Mouse (Mus musculus): Measurements from ENCODE around the gene Nap1l1. TPM values are rescaled to one million over a fixed set of nuclear protein-coding genes. Genes with fewer than 3 reads are reported as not detected.

Gene Nap1l1
- total and polyA plus RNA-seq, 2 experiments from 2014 or later: 121 to 189 TPM

- no peak overlapping the region for H3K9ac ChIP-seq
- TF ChIP-seq CTCF (IDR thresholded peaks at IDR 0.05; ENCODE audit: low read depth): no peak
- H3K4me1 ChIP-seq (ENCODE audit: insufficient read depth): no peaks in the 10 kb centered on the region
- H3K27me3 ChIP-seq (ENCODE audit: insufficient read depth, low read length): no peaks in the 10 kb centered on the region
- H3K4me3 ChIP-seq (ENCODE audit: low read depth, low read length): no peak overlapping the region
- WGBS: 88% methylated on average over 1 of the region's 1 CpGs
- H3K9me3 ChIP-seq (ENCODE audit: low read length): no peaks in the 10 kb centered on the region
- no peak overlapping the region for H3K4me2 ChIP-seq (ENCODE audit: low read depth)
- no peak overlapping the region for H3K27ac ChIP-seq (ENCODE audit: low read depth, low read length)
- ATAC-seq: no peak
- no peak for DNase-seq
- no peaks in the 10 kb centered on the region for H3K36me3 ChIP-seq (ENCODE audit: insufficient read depth)
These were observed 8.2 kb upstream of the Nap1l1 start for GRCm38 (mm10) chr10:111464833-111465232.

- WGBS: 64% methylated on average over 2 of the region's 2 CpGs
- no peaks in the 10 kb centered on the region for H3K9me3 ChIP-seq (ENCODE audit: low read length)
These were observed 7.6 kb upstream of the Nap1l1 start for GRCm38 (mm10) chr10:111465409-111465808.

GRCm38 (mm10) chr10:111471166-111471565 lies 1.9 kb upstream of the Nap1l1 start:
- Histone ChIP-seq H3K4me3 (ENCODE audit: low read depth, low read length) (no peak overlapping the region), H3K27me3 (ENCODE audit: insufficient read depth, low read length) (no peaks in the 10 kb centered on the region), H3K9ac (no peak overlapping the region), H3K27ac (ENCODE audit: low read depth, low read length) (no peak overlapping the region), H3K9me3 (ENCODE audit: low read length) (no peaks in the 10 kb centered on the region), H3K36me3 (ENCODE audit: insufficient read depth) (no peaks in the 10 kb centered on the region), H3K4me2 (ENCODE audit: low read depth) (no peak overlapping the region), H3K4me1 (ENCODE audit: insufficient read depth) (peaks cover 21% of the 10 kb centered on the region)
- TF ChIP-seq CTCF (IDR thresholded peaks at IDR 0.05; ENCODE audit: low read depth): no peak
- DNase-seq (no peak), ATAC-seq (no peak)
- WGBS: 87% methylated on average over 9 of the region's 9 CpGs

More at GRCm38 (mm10) chr10:111465409-111465808, 7.6 kb upstream of the Nap1l1 start:
- Histone ChIP-seq H3K36me3 (ENCODE audit: insufficient read depth) (no peaks in the 10 kb centered on the region), H3K27ac (ENCODE audit: low read depth, low read length) (no peak overlapping the region), H3K4me3 (ENCODE audit: low read depth, low read length) (no peak overlapping the region), H3K27me3 (ENCODE audit: insufficient read depth, low read length) (no peaks in the 10 kb centered on the region), H3K9ac (no peak overlapping the region), H3K4me2 (ENCODE audit: low read depth) (no peak overlapping the region), H3K4me1 (ENCODE audit: insufficient read depth) (no peaks in the 10 kb centered on the region)
- DNase-seq: no peak
- no peak for TF ChIP-seq CTCF (IDR thresholded peaks at IDR 0.05; ENCODE audit: low read depth)
- no peak for ATAC-seq

- peak overlapping the region; percentile 77 for H3K4me2 ChIP-seq (ENCODE audit: low read depth)
- peaks cover 25% of the 10 kb centered on the region for H3K4me1 ChIP-seq (ENCODE audit: insufficient read depth)
- H3K36me3 ChIP-seq (ENCODE audit: insufficient read depth): no peaks in the 10 kb centered on the region
- ATAC-seq: peak; percentile 69
- H3K9ac ChIP-seq: peak overlapping the region; percentile 90
- no peak for TF ChIP-seq CTCF (IDR thresholded peaks at IDR 0.05; ENCODE audit: low read depth)
- WGBS: 6% methylated on average over 56 of the region's 58 CpGs
- DNase-seq: peak; percentile 64
- no peaks in the 10 kb centered on the region for H3K9me3 ChIP-seq (ENCODE audit: low read length)
- no peaks in the 10 kb centered on the region for H3K27me3 ChIP-seq (ENCODE audit: insufficient read depth, low read length)
- peak overlapping the region; percentile 98 for H3K4me3 ChIP-seq (ENCODE audit: low read depth, low read length)
- H3K27ac ChIP-seq (ENCODE audit: low read depth, low read length): peak overlapping the region; percentile 99
These were observed 718 bp downstream of the Nap1l1 start for GRCm38 (mm10) chr10:111473511-111474371.

- no peaks in the 10 kb centered on the region for H3K9me3 ChIP-seq (ENCODE audit: low read length)
- H3K9ac ChIP-seq: no peak overlapping the region
- WGBS: 30% methylated on average over 4 of the region's 4 CpGs
- no peak overlapping the region for H3K27ac ChIP-seq (ENCODE audit: low read depth, low read length)
- peak overlapping the region; percentile 13 for H3K4me2 ChIP-seq (ENCODE audit: low read depth)
- no peak for DNase-seq
- peaks cover 25% of the 10 kb centered on the region for H3K4me1 ChIP-seq (ENCODE audit: insufficient read depth)
- 0 out of 2 replicates have a peak, but pooled peaks cover 2% of the 10 kb centered on the region for H3K36me3 ChIP-seq (ENCODE audit: insufficient read depth)
- 0 out of 2 replicates have a peak overlapping the region, but pooled peaks have one; percentile 0 for H3K4me3 ChIP-seq (ENCODE audit: low read depth, low read length)
- TF ChIP-seq CTCF (IDR thresholded peaks at IDR 0.05; ENCODE audit: low read depth): no peak
- H3K27me3 ChIP-seq (ENCODE audit: insufficient read depth, low read length): no peaks in the 10 kb centered on the region
- no peak for ATAC-seq
These were observed 3.3 kb downstream of the Nap1l1 start for GRCm38 (mm10) chr10:111476301-111476700.

- ATAC-seq (no peak), DNase-seq (no peak)
- Histone ChIP-seq H3K4me2 (ENCODE audit: low read depth) (peak overlapping the region; percentile 13; the same call in 1 of the 2 replicates), H3K27ac (ENCODE audit: low read depth, low read length) (no peak overlapping the region), H3K36me3 (ENCODE audit: insufficient read depth) (0 out of 2 replicates have a peak, but pooled peaks cover 7% of the 10 kb centered on the region), H3K27me3 (ENCODE audit: insufficient read depth, low read length) (no peaks in the 10 kb centered on the region), H3K9me3 (ENCODE audit: low read length) (no peaks in the 10 kb centered on the region), H3K4me1 (ENCODE audit: insufficient read depth) (peaks cover 24% of the 10 kb centered on the region), H3K9ac (no peak overlapping the region), H3K4me3 (ENCODE audit: low read depth, low read length) (no peak overlapping the region)
- no peak for TF ChIP-seq CTCF (IDR thresholded peaks at IDR 0.05; ENCODE audit: low read depth)
- 77% methylated on average over 6 of the region's 6 CpGs for WGBS
These were observed 4.0 kb downstream of the Nap1l1 start for GRCm38 (mm10) chr10:111476989-111477510.

GRCm38 (mm10) chr10:111479599-111479998 lies 6.6 kb downstream of the Nap1l1 start:
- Histone ChIP-seq H3K4me3 (ENCODE audit: low read depth, low read length) (no peak overlapping the region), H3K9me3 (ENCODE audit: low read length) (no peaks in the 10 kb centered on the region), H3K27me3 (ENCODE audit: insufficient read depth, low read length) (no peaks in the 10 kb centered on the region), H3K27ac (ENCODE audit: low read depth, low read length) (no peak overlapping the region), H3K4me2 (ENCODE audit: low read depth) (no peak overlapping the region), H3K9ac (no peak overlapping the region), H3K36me3 (ENCODE audit: insufficient read depth) (peaks cover 15% of the 10 kb centered on the region), H3K4me1 (ENCODE audit: insufficient read depth) (peaks cover 15% of the 10 kb centered on the region)
- 69% methylated on average over 5 of the region's 5 CpGs for WGBS
- ATAC-seq (no peak), DNase-seq (no peak)
- TF ChIP-seq CTCF (IDR thresholded peaks at IDR 0.05; ENCODE audit: low read depth): no peak

All from forebrain, postnatal 0 days (tissue).